ENCODE assay signal across 25 mouse cellular contexts in genomic region chr10:127645791-127646190, GRCm38 (mm10).
"Had no signal": no experiment of that assay in that cellular context is flagged by ENCODE, and none has a peak within 500 bp of the region (broad histone marks: within the 10 kb centered on the region; RNA-seq: fewer than 3 reads in every experiment).

No protein-coding gene starts in this region.

- DNase-seq: cerebellum, adult 8-10 months; cerebellum, adult 9-10 months; cerebellum, adult 9-11 months; cerebellum, postnatal 10 days; cerebellum, postnatal 14 days; cerebellum, postnatal 25 days; cerebellum, postnatal 36 days; embryo, embryonic 11 days; forebrain, postnatal 0 days; gastrocnemius, adult 2 months; gastrocnemius, postnatal 10 days; gastrocnemius, postnatal 14 days; gastrocnemius, postnatal 25 days; gastrocnemius, postnatal 36 days; heart, adult 18-20 months; heart, adult 2 months had no signal

- H3K27ac ChIP-seq: embryonic facial prominence, embryonic 10.5 days; embryonic facial prominence, embryonic 12.5 days; embryonic facial prominence, embryonic 13.5 days; embryonic facial prominence, embryonic 15.5 days; forebrain, embryonic 10.5 days; forebrain, embryonic 12.5 days; forebrain, embryonic 13.5 days; forebrain, embryonic 15.5 days; gastrocnemius, adult 2 months; heart, adult 2 months had no signal

- H3K27me3 ChIP-seq: embryonic facial prominence, embryonic 12.5 days; embryonic facial prominence, embryonic 13.5 days; embryonic facial prominence, embryonic 15.5 days had no signal

- H3K9me3 ChIP-seq: embryonic facial prominence, embryonic 10.5 days; embryonic facial prominence, embryonic 12.5 days; embryonic facial prominence, embryonic 13.5 days; embryonic facial prominence, embryonic 15.5 days; forebrain, embryonic 10.5 days; forebrain, embryonic 12.5 days; forebrain, embryonic 13.5 days; forebrain, embryonic 15.5 days had no signal

- H3K4me3 ChIP-seq: embryonic facial prominence, embryonic 10.5 days; embryonic facial prominence, embryonic 12.5 days; embryonic facial prominence, embryonic 13.5 days; embryonic facial prominence, embryonic 15.5 days; erythroblast, embryonic 14.5 days; forebrain, embryonic 10.5 days; forebrain, embryonic 12.5 days; forebrain, embryonic 13.5 days; forebrain, embryonic 15.5 days; gastrocnemius, adult 2 months; heart, adult 2 months had no signal

- H3K36me3 ChIP-seq: embryonic facial prominence, embryonic 12.5 days; forebrain, embryonic 10.5 days; forebrain, embryonic 12.5 days; forebrain, embryonic 15.5 days had no signal
